Mouse (Mus musculus) splenic B cell, adult 2 months (primary cell): ENCODE results near the gene Gigyf1.

Experiments used
- DNase-seq: peaks from one replicate; pipeline ENCODE4 v3.0.0-alpha.2; 2011; ENCODE audit warnings: low read depth, low spot score
- H3K27me3 ChIP-seq: 2 replicates; pipeline ENCODE4 v1.6.1; 2012; ENCODE audit warnings: mild to moderate bottlenecking, low read length, moderate library complexity, mixed read lengths; ENCODE audit not compliant: control insufficient read depth, poor library complexity, insufficient read depth, severe bottlenecking
- H3K36me3 ChIP-seq: 2 replicates; pipeline ENCODE4 v1.6.1; 2012; ENCODE audit warnings: mild to moderate bottlenecking, low read length, moderate library complexity, mixed read lengths; ENCODE audit not compliant: control insufficient read depth, poor library complexity, insufficient read depth, severe bottlenecking

Gigyf1 gene

DNA sequence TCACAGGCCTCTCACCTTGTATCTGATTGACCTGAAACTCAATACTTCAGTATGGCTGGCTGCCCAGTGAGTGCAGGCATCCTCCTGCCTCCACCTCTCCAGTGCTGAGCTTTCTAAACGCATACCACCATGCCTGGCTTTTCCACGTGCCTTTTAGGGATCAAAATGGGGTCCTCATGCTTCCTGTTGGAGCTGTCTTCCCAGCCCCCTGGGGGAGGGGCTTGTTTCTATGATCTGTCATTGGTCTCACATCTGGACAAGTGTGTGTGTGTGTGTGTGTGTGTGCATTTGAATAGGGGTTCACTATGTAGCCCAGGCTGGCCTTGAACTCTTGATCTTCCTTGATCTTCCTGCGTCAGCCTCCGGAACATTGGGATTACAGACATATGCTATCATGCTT lies 19.1 kb downstream of the Gigyf1 start:
- DNase-seq: no peak
- Histone ChIP-seq H3K27me3 (no peaks in the 10 kb centered on the region), H3K36me3 (no peaks in the 10 kb centered on the region)

DNA sequence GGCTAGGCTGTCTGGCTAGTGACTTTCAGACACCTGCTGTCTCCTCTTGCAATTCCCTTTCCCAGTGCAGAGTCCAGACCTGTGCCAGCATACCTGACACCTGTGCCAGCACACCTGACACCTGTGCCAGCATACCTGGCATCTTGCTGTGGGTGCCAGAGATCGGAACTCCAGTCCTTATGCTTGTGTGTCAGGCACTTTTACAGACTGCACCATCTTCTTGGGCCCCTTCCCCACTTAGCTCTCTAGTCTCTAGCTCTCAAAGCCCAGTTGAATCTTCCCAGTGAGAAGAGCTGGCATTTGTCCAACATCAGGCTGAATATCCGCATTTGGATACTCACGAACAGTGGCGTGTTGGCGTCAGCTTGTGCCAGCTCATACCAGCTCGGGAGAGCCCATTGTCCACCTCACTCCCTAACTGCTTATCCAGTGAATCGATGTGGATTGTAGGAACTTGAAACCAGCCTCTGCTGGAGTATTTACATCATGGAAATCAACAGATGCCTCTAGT lies 21.0 kb downstream of the Gigyf1 start:
- no peak for DNase-seq
- Histone ChIP-seq H3K36me3 (no peaks in the 10 kb centered on the region), H3K27me3 (no peaks in the 10 kb centered on the region)

DNA sequence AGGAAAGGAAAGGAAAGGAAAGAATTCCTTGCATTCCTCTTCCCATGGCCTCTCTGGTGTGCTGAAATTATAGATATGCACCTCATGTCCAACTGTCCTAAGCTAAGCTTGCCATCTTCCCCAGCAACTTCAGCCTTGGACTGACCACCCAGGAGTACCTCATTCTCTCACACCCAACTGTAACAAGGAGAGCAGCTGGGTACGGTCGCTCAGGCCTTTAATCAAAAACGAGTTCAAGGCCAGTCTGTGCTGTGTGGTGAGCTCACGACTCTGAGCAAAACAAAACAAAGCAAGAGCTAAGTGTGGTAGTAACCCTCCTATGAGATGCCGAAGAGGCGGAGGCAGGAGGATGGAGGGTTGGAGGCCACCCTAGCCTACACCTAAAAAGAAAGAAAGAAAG lies 22.6 kb downstream of the Gigyf1 start:
- H3K27me3 ChIP-seq: no peaks in the 10 kb centered on the region
- DNase-seq: no peak
- no peaks in the 10 kb centered on the region for H3K36me3 ChIP-seq

DNA sequence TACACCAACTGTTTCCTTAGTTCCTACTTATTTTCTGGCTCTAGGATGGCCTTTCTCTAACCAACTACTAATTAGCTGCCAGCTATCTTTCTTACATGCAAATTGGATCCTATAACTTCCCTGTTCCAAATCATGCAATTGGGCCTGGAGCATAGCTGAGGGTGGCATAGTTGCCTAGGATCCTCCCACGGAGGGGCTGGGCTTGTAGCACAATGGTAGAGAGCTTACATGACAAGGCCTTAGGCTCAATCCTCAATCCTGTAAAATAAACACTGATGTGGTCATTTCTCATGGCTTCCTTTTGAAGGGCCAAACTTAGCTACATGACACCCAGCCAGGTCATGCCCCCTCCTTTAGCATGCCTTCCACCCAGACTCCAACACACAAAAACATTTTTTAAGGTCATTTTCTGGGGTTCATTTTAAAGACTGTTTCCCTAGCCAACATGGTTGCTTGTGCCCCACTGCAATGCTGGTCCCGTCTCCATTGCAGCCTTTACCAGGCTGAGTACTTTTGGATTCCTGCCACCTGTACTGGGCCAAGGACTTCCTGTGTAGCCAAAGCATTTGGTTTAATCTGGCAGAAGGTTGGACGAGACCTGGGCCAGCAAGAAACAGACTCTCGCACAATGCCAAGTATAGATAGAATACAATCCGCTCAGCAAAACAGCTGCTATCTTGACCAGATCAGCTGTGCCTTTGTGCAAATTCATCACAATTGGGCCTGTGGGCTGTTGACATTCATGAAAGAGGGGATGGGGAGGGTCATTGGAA lies 23.6 kb downstream of the Gigyf1 start:
- DNase-seq: no peak
- H3K36me3 ChIP-seq: no peaks in the 10 kb centered on the region

DNA sequence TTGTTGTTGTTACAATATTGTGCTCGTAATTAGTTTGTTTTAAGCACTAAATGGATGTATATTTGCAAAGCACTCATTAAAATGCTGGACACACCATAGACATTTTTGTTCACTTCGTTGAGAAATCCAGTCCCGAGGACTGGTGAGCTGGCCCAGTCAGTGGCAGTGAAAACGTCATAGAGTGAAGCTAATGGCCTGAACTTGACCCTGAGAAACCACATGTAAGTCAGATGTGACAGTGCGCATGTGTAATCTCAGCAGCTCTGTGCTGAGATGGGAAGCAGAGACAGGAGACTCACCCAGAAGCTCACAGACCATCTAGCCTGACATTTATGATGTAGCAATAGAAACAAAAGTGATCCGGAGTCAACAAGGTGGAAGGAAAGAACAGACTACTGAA lies 26.6 kb downstream of the Gigyf1 start:
- no peak for DNase-seq
- no peaks in the 10 kb centered on the region for H3K36me3 ChIP-seq
- no peaks in the 10 kb centered on the region for H3K27me3 ChIP-seq

More for the DNA sequence above, 23.6 kb downstream of the Gigyf1 start:
- H3K27me3 ChIP-seq: no peaks in the 10 kb centered on the region

DNA sequence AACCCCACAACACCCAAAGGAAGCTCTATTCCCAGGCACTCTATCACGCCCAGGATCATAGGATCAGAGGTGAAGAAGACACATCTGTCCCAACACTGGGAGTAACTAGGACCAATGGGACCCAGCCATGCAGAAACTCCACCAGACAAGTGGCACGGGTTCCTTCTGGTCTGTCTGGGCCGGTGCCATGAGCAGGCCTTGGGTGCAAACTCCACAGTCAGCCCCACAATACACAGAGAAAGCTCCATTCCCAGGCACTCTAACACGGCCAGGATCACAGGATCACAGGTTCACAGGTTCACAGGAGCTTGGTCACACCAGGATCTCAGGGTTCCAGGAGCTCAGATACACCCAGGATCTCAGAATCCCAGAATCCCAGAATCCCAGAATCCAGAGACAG lies 27.2 kb downstream of the Gigyf1 start:
- no peaks in the 10 kb centered on the region for H3K27me3 ChIP-seq
- DNase-seq: no peak
- H3K36me3 ChIP-seq: no peaks in the 10 kb centered on the region

DNA sequence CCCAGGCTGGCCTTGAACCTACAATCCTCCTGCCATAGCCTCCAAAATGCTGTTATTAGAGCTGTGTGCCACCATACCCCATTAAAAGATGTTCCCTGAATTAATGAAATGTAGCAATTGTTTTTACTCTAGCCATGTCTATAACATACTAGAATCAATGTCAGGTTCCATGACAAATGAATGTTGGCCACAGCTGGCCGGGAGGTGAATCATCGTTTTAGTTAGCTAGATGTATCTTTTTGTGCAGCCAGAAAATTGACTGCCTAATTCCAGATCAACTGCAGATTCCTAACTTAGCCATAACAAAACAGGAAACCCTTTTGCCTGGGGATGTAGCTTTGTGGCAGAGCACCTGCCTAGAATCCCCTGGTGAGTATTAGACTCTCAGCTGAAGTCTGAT lies 31.5 kb downstream of the Gigyf1 start:
- no peak for DNase-seq
- H3K27me3 ChIP-seq: peaks cover 2% of the 10 kb centered on the region
- no peaks in the 10 kb centered on the region for H3K36me3 ChIP-seq

DNA sequence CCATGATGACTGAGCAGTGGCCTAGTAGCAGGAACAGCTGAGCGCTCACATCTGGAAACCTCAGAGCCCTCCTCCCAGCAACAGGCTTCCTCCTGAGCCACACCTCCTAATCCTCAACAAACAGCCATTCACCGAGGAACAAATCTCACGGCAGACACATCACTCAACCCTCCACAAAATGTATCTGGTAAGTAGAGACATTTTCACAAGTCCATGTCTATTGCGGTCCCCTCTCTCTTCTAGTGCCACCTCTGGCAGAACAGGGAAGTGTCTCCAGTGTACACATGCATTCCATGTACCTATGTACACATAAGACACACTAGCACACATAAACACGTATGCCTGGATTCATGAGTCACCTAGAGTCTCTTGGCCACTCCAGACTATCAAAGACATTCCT lies 32.8 kb downstream of the Gigyf1 start:
- Histone ChIP-seq H3K36me3 (no peaks in the 10 kb centered on the region), H3K27me3 (peaks cover 3% of the 10 kb centered on the region)
- peak; percentile 49 for DNase-seq

DNA sequence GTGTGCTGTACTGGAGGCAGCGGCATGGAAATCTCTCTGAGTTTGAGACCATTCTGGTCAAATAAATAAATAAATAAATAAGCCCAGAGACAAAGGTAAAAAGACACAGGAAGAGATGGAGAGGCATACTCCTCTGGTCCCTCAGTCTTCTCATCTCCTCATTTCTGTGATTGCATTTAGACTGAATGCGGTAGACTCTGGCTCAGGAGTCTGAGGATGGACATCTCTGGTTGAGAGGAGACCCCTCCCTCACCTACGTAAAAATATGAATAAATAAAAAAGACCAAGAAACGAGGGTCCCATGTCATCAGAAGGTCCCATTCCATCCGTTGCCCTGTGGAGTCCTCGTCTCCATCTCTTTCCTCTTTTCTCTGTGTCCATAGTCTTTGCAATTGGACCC lies 34.7 kb downstream of the Gigyf1 start:
- DNase-seq: no peak
- Histone ChIP-seq H3K27me3 (peaks cover 5% of the 10 kb centered on the region), H3K36me3 (no peaks in the 10 kb centered on the region)

DNA sequence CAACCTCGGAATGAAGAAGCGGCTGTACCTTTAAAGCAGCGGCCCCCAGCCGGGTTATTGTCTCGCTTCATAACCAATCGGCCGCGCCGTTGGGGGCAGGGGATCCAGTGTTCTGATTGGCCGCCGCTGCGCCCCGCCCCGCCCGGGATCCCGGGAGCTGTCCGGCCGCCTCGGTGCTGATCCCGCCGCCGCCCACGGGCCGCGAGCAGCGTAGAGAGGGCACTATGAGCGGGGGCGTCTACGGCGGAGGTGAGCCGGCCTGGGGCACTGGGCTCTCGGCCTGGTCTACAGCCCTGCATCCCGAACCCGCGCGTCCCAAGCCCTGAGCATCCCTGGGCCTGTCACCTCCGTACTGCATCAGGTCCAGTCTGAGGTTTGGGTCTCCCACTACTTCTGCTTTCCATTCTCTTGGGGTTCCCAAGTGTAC lies 35.1 kb downstream of the Gigyf1 start, which contains the start of gene Actl6b:
TSS of gene Actl6b (plus strand) at position 107 of the 427 bp plus-strand sequence.
- H3K36me3 ChIP-seq: no peaks in the 10 kb centered on the region
- peak; percentile 38 for DNase-seq
- peaks cover 5% of the 10 kb centered on the region for H3K27me3 ChIP-seq

DNA sequence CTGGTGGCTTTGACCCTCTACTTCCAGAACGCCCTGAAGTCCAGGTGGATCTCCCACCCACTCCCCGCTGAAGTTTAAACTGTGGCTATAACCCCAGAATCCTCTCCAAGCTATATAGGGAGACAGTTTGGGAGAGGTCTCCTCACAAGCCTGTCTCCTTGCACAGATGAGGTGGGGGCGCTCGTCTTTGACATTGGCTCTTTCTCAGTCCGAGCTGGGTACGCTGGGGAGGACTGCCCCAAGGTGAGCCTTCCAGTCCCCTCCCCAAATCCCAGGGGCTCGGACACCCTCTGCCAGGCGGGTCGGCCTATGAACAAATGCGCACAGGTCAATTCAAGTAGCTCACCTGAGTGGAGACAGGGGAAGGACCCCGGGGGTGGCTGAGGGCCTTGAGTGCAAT lies 35.5 kb downstream of the Gigyf1 start:
- DNase-seq: no peak
- no peaks in the 10 kb centered on the region for H3K36me3 ChIP-seq

DNA sequence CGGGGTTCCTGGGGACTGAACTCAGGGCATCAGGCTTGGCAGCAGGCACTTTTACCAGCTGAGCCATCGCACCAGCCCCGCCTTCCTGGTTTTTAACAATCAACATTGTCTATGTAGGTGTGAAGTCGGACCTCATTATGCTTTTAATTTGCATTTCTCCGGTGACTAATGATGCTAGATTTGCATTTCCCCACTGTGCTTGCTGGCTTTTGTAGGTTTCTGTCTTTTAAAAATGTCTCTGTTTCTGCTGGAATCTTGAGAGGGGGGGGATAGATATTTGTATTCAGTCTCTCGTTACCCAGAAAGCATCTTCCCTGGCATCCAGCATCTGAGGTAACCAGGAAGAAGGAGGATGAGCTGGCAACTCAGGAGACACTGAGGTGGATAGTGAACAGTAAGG lies 43.2 kb downstream of the Gigyf1 start:
- peaks cover 2% of the 10 kb centered on the region for H3K27me3 ChIP-seq
- H3K36me3 ChIP-seq: no peaks in the 10 kb centered on the region
- DNase-seq: no peak

More for the DNA sequence above, 35.5 kb downstream of the Gigyf1 start:
- peaks cover 5% of the 10 kb centered on the region for H3K27me3 ChIP-seq

DNA sequence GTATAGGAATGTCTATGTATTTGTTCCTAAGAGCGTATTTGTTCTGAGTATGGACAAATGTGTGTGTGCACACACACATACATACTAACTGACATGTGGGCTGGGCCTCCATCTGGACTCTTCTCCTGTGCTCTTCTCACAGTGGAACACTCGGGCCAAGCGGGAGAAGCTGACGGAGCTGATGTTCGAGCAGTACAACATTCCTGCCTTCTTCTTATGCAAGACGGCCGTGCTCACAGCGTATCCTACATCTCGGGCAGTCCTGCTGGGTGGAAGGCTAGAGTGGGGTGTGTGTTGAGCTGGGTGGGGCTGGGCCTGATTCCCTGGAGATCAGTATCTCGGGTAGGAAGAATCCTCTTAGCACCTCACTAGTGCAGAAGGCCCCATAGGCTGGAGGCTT lies 44.6 kb downstream of the Gigyf1 start:
- H3K36me3 ChIP-seq: no peaks in the 10 kb centered on the region
- no peak for DNase-seq
- peaks cover 2% of the 10 kb centered on the region for H3K27me3 ChIP-seq

DNA sequence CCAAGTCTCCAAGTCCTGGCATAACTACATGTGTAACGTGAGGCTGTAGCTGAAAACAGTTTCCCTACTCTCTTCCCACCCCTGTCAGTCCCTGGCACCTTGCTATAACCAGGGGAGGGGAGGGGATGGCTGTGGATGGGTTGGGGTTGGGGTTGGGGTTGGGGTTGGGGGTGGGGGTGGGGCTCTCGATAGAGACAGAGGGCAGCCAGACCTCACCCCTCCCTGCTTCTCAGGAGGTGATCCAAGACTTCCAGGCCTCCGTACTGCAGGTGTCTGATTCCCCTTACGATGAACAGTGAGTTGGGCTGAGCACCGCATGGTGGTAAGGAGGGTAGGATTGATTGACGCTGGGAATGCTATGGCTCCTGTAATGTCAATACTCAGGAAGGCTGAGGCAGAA lies 47.4 kb downstream of the Gigyf1 start:
- no peak for DNase-seq
- no peaks in the 10 kb centered on the region for H3K36me3 ChIP-seq
- no peaks in the 10 kb centered on the region for H3K27me3 ChIP-seq

DNA sequence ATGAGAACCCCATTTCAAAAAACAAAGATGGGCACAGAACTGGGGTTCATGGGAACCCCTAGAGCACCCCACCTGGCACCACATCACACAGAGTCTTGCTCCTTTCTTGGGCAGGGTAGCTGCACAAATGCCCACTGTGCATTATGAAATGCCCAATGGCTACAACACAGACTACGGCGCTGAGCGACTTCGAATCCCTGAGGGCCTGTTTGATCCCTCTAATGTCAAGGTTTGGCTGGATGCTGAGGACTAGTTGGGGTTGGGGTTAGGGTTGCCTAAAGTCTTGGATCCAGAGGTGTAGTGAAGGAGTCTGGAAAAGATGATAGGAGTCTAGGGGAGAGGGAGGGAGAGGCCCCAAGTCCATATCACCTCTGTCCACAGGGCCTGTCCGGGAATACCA lies 48.1 kb downstream of the Gigyf1 start:
- DNase-seq: no peak
- Histone ChIP-seq H3K36me3 (no peaks in the 10 kb centered on the region), H3K27me3 (no peaks in the 10 kb centered on the region)
